Mouse (Mus musculus) cortical plate, adult 2 months (tissue): Measurements from ENCODE around the gene Tomm40.

Source experiments
- CTCF ChIP-seq: fragments of 200-500 bp; IDR thresholded peaks from 2 replicates; pipeline ENCODE4 v1.5.1; 2011; ENCODE audit warnings: mild to moderate bottlenecking, control low read depth, low read length; ENCODE audit not compliant: insufficient read depth; ENCODE audit errors: extremely low read depth
- POLR2A ChIP-seq: fragments of 200-500 bp; IDR thresholded peaks from 2 replicates; pipeline ENCODE4 v1.6.1; 2011; ENCODE audit warnings: mild to moderate bottlenecking, low read length, control low read depth; ENCODE audit not compliant: insufficient read depth; ENCODE audit errors: extremely low read depth

- TF ChIP-seq CTCF (no peak), POLR2A (no peak)
Observed at GRCm38 (mm10) chr7:19713598-19713997, 1.6 kb downstream of the Tomm40 start.
